Mouse (Mus musculus) stomach, postnatal 0 days (tissue): ENCODE results near the gene Pde4b.

ENCODE experiments used
- CTCF ChIP-seq: IDR thresholded peaks from 2 replicates; pipeline ENCODE4 v1.5.1; 2016; ENCODE audit warnings: antibody characterized with exemption, low read depth, mild to moderate bottlenecking, moderate library complexity
- EP300 ChIP-seq: optimal IDR thresholded peaks from 2 replicates; pipeline ENCODE3; 2016; ENCODE audit warnings: antibody characterized with exemption

DNA sequence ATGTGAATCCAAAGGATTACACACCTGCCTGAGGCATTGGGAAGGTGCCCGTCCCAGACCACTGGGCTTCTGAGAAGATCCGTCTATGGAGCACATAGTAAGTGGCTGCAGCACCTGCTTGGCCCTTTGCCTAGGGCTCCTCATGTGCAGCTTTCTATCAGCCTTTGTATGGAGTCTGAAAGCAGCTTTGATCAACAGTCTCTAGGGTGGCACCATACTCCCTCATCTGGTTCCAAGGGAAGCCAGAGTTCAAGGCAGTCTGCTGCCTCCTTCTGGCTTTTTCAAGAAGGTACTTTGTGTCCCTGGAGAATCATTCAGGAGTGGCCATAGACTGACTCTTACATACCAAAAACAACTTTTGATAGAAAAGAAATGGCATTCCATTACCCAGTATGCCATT lies 397.4 kb downstream of the Pde4b start:
- TF ChIP-seq CTCF (peak; percentile 60), EP300 (no peak)
